Mouse (Mus musculus) embryo, embryonic 10 days (tissue): ENCODE results near the gene Cnih4.

Experiments used
- DNase-seq: peaks from one replicate; pipeline ENCODE4 v3.0.0-alpha.2; 2015; ENCODE audit warnings: low spot score

Gene Cnih4

GRCm38 (mm10) chr1:181211403-181211919 lies 67.0 kb downstream of the Cnih4 start:
- no peak for DNase-seq

GRCm38 (mm10) chr1:181211920-181212633 lies 67.6 kb downstream of the Cnih4 start, which contains the start of gene Wdr26:
TSS of gene Wdr26 (minus strand) at chr1:181212001.
- peak; percentile 94 for DNase-seq

- DNase-seq: no peak
Observed at GRCm38 (mm10) chr1:181214296-181215035, 70.0 kb downstream of the Cnih4 start.

GRCm38 (mm10) chr1:181216315-181216714 lies 71.8 kb downstream of the Cnih4 start:
- peak; percentile 14 for DNase-seq
